Mouse (Mus musculus) embryonic facial prominence, embryonic 14.5 days (tissue): ENCODE measurements around the gene Sh2b3. TPM values are rescaled to one million over a fixed set of nuclear protein-coding genes. Genes with fewer than 3 reads are reported as not detected.

ENCODE experiments used
- ATAC-seq: fragments of 200-750 bp; cut with Nextera tagmentation; 2 replicates; pipeline ENCODE4 v1.8.0; 2017; ENCODE audit warnings: low read depth, moderate number of reproducible peaks, moderate TSS enrichment
- DNase-seq: peaks from one replicate; pipeline ENCODE4 v3.0.0-alpha.2; 2015; ENCODE audit warnings: low spot score
- H3K27ac ChIP-seq: fragments of 300-500 bp; sonication (generic); replicated peaks from 2 replicates; pipeline ENCODE4 v1.5.1; 2014; ENCODE audit warnings: low read depth, mild to moderate bottlenecking, low read length, moderate library complexity
- H3K27me3 ChIP-seq: fragments of 300-500 bp; sonication (generic); replicated peaks from 2 replicates; pipeline ENCODE4 v1.6.1; 2014; ENCODE audit warnings: low read length; ENCODE audit not compliant: control insufficient read depth, insufficient read depth
- H3K36me3 ChIP-seq: fragments of 300-500 bp; sonication (generic); 2 replicates; pipeline ENCODE4 v1.6.1; 2014; ENCODE audit warnings: low read length, mixed read lengths; ENCODE audit not compliant: control insufficient read depth, insufficient read depth
- H3K4me1 ChIP-seq: fragments of 300-500 bp; sonication (generic); 2 replicates; pipeline ENCODE4 v1.6.1; 2014; ENCODE audit warnings: antibody characterized with exemption, low read length; ENCODE audit not compliant: control insufficient read depth, insufficient read depth
- H3K4me2 ChIP-seq: fragments of 300-500 bp; sonication (generic); 2 replicates; pipeline ENCODE4 v1.6.1; 2014; ENCODE audit warnings: low read depth, mild to moderate bottlenecking, low read length, moderate library complexity, mixed read lengths
- H3K4me3 ChIP-seq: fragments of 300-500 bp; sonication (generic); 2 replicates; pipeline ENCODE4 v1.5.1; 2014; ENCODE audit warnings: low read depth, mild to moderate bottlenecking, low read length
- H3K9ac ChIP-seq: fragments of 300-500 bp; sonication (generic); 2 replicates; pipeline ENCODE4 v1.6.1; 2014; ENCODE audit warnings: low read depth, mild to moderate bottlenecking, low read length, moderate library complexity, mixed read lengths
- H3K9me3 ChIP-seq: fragments of 300-500 bp; sonication (generic); 2 replicates; pipeline ENCODE4 v1.6.1; 2016; ENCODE audit warnings: low read length; ENCODE audit not compliant: control insufficient read depth
- WGBS: fragments of 180-500 bp; shearing (Covaris S2); extraction: QIAGEN DNeasy Blood & Tissue Kit; methylation state at CpG from one replicate; pipeline ENCODE4 v1.1.7; 2014; 5-methylcytosine and 5-hydroxymethylcytosine counted together
- polyA plus RNA-seq: library from polyadenylated mRNA; unstranded; fragments of >200 nt; fragmentation: Nextera tagmentation; extraction: Ambion mirVana; gene quantifications from 2 replicates; pipeline ENCODE4 v1.2.1, GENCODE M21; 2014

The Sh2b3 gene
- polyA plus RNA-seq, 1 experiment from 2014 or later, result 18.3 TPM

- WGBS, result 49% methylated on average over 10 of the region's 10 CpGs
- Histone ChIP-seq H3K27me3 (peaks cover 24% of the 10 kb centered on the region), H3K4me2 (no peak overlapping the region; the same call in 1 of the 2 replicates)
These were observed 4.5 kb upstream of the Sh2b3 start for GRCm38 (mm10) chr5:121841973-121842372.

GRCm38 (mm10) chr5:121841516-121841915 lies 4.1 kb upstream of the Sh2b3 start:
- H3K27me3 ChIP-seq, result peaks cover 24% of the 10 kb centered on the region
- no peak overlapping the region for H3K4me2 ChIP-seq
- H3K9ac ChIP-seq, result no peak overlapping the region
- ATAC-seq (no peak), DNase-seq (no peak)
- 94% methylated on average over 9 of the region's 9 CpGs for WGBS
- peaks cover 19% of the 10 kb centered on the region for H3K4me1 ChIP-seq
- no peak overlapping the region for H3K27ac ChIP-seq
- no peaks in the 10 kb centered on the region for H3K36me3 ChIP-seq
- no peak overlapping the region for H3K4me3 ChIP-seq
- no peaks in the 10 kb centered on the region for H3K9me3 ChIP-seq

More at GRCm38 (mm10) chr5:121841973-121842372, 4.5 kb upstream of the Sh2b3 start:
- Histone ChIP-seq H3K4me3 (no peak overlapping the region), H3K9ac (no peak overlapping the region), H3K36me3 (no peaks in the 10 kb centered on the region), H3K9me3 (no peaks in the 10 kb centered on the region), H3K27ac (no peak overlapping the region), H3K4me1 (peaks cover 19% of the 10 kb centered on the region)
- ATAC-seq (no peak), DNase-seq (no peak)

- peak overlapping the region; percentile 81 for H3K4me3 ChIP-seq
- peak overlapping the region; percentile 56; the same call in 1 of the 2 replicates for H3K9ac ChIP-seq
- H3K9me3 ChIP-seq, result no peaks in the 10 kb centered on the region
- peak overlapping the region; percentile 91 for H3K4me2 ChIP-seq
- peaks cover 34% of the 10 kb centered on the region for H3K4me1 ChIP-seq
- H3K27me3 ChIP-seq, result peaks cover 19% of the 10 kb centered on the region
- DNase-seq (no peak), ATAC-seq (no peak)
- H3K27ac ChIP-seq, result peak overlapping the region; percentile 28; the same call in 1 of the 2 replicates
- WGBS, result 23% methylated on average over 6 of the region's 7 CpGs
- H3K36me3 ChIP-seq, result no peaks in the 10 kb centered on the region
These were observed 1.7 kb upstream of the Sh2b3 start for GRCm38 (mm10) chr5:121839128-121839473.

DNA sequence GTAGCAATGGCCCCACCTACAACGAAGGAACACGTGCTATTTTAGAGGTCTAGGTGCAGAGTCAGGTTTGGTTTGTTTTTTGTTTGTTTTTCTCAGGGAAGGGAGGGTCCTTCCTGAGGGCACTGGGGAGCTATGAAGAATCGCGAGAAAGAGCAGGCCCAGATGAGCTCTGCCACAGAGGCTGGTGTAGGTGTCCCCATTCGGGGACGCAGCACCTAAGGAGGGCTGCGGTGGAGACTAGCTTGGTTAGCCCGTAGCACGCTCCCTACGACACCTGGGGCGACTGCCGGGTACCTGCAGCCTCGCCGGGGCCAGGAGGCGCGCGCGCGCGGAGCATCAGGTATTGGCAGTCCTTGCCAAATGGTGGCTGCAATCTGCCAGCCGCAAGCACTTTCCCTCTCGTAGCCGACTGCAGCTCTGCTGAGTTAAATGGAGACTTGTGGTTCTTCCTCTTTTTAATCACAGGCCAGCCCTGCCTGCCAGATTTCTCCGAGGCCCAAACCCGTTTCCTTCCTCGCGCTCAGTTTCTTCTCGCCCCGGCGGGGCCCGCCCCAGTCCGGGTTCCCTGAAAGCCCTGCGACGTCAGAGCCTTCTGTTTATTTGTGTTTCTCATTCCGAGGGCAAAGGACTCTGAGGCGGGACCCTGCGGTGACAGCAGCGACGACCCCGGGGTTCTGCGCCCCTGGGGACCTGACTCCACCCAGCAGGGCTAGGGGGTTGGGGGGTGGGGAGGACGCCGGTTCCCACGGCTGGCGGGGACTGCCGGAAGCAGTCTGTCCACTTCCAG lies 1.1 kb upstream of the Sh2b3 start:
- DNase-seq, result peak; percentile 62
- under 1% methylated on average over 46 of the region's 46 CpGs for WGBS
- H3K27me3 ChIP-seq, result peaks cover 13% of the 10 kb centered on the region
- peak overlapping the region; percentile 91 for H3K4me2 ChIP-seq
- peak overlapping the region; percentile 28; the same call in 1 of the 2 replicates for H3K27ac ChIP-seq
- H3K4me3 ChIP-seq, result peak overlapping the region; percentile 81
- peaks cover 39% of the 10 kb centered on the region for H3K4me1 ChIP-seq
- peak overlapping the region; percentile 56 for H3K9ac ChIP-seq
- no peaks in the 10 kb centered on the region for H3K9me3 ChIP-seq
- no peak for ATAC-seq
- H3K36me3 ChIP-seq, result no peaks in the 10 kb centered on the region

GRCm38 (mm10) chr5:121836692-121837415 lies 592 bp downstream of the Sh2b3 start:
- Histone ChIP-seq H3K27ac (peak overlapping the region; percentile 72), H3K4me3 (peak overlapping the region; percentile 81), H3K4me2 (peak overlapping the region; percentile 91), H3K4me1 (peaks cover 37% of the 10 kb centered on the region), H3K36me3 (no peaks in the 10 kb centered on the region), H3K9me3 (no peaks in the 10 kb centered on the region), H3K9ac (peak overlapping the region; percentile 79), H3K27me3 (0 out of 2 replicates have a peak, but pooled peaks cover 7% of the 10 kb centered on the region)
- under 1% methylated on average over 41 of the region's 77 CpGs for WGBS
- ATAC-seq (peak; percentile 77), DNase-seq (peak; percentile 95)

GRCm38 (mm10) chr5:121835949-121836691 lies 1.3 kb downstream of the Sh2b3 start:
- under 1% methylated on average over 40 of the region's 51 CpGs for WGBS
- no peak for DNase-seq
- 0 out of 2 replicates have a peak, but pooled peaks cover 7% of the 10 kb centered on the region for H3K27me3 ChIP-seq
- ATAC-seq, result peak; percentile 0; the same call in 1 of the 2 replicates
- no peaks in the 10 kb centered on the region for H3K36me3 ChIP-seq
- peak overlapping the region; percentile 72 for H3K27ac ChIP-seq
- H3K9ac ChIP-seq, result peak overlapping the region; percentile 79
- peak overlapping the region; percentile 91 for H3K4me2 ChIP-seq
- peaks cover 37% of the 10 kb centered on the region for H3K4me1 ChIP-seq
- peak overlapping the region; percentile 81 for H3K4me3 ChIP-seq
- H3K9me3 ChIP-seq, result no peaks in the 10 kb centered on the region

GRCm38 (mm10) chr5:121834991-121835747 lies 2.3 kb downstream of the Sh2b3 start:
- Histone ChIP-seq H3K27ac (no peak overlapping the region), H3K4me1 (peaks cover 37% of the 10 kb centered on the region), H3K9me3 (no peaks in the 10 kb centered on the region), H3K36me3 (no peaks in the 10 kb centered on the region), H3K4me3 (peak overlapping the region; percentile 81), H3K27me3 (0 out of 2 replicates have a peak, but pooled peaks cover 7% of the 10 kb centered on the region), H3K4me2 (peak overlapping the region; percentile 91), H3K9ac (peak overlapping the region; percentile 79)
- 42% methylated on average over 12 of the region's 12 CpGs for whole genome bisulfite sequencing
- ATAC-seq (no peak), DNase-seq (no peak)

GRCm38 (mm10) chr5:121834241-121834606 lies 3.2 kb downstream of the Sh2b3 start:
- H3K9ac ChIP-seq, result no peak overlapping the region
- H3K27ac ChIP-seq, result no peak overlapping the region
- H3K27me3 ChIP-seq, result peaks cover 6% of the 10 kb centered on the region; the same call in 1 of the 2 replicates
- 74% methylated on average over 7 of the region's 7 CpGs for WGBS
- H3K4me2 ChIP-seq, result peak overlapping the region; percentile 91
- ATAC-seq (no peak), DNase-seq (no peak)
- H3K4me1 ChIP-seq, result peaks cover 38% of the 10 kb centered on the region
- H3K9me3 ChIP-seq, result no peaks in the 10 kb centered on the region
- no peaks in the 10 kb centered on the region for H3K36me3 ChIP-seq
- no peak overlapping the region for H3K4me3 ChIP-seq
